Mouse (Mus musculus) lung, adult 2 months (tissue): ENCODE measurements around the gene Gm49387.

Experiments
- CTCF ChIP-seq: fragments of 200-500 bp; IDR thresholded peaks from 2 replicates; pipeline ENCODE4 v1.5.1; 2011; ENCODE audit warnings: mild to moderate bottlenecking, low read length, control low read depth; ENCODE audit not compliant: insufficient read depth
- POLR2A ChIP-seq: fragments of 200-500 bp; IDR thresholded peaks from 2 replicates; pipeline ENCODE4 v1.6.1; 2011; ENCODE audit warnings: low read depth, mild to moderate bottlenecking, control low read depth, low read length, borderline replicate concordance; ENCODE audit errors: extremely low read depth

GRCm38 (mm10) chr14:31509911-31510310 is 130.8 kb downstream of the Gm49387 start:
- no peak for TF ChIP-seq POLR2A
- no peak for TF ChIP-seq CTCF
